Mouse (Mus musculus) megakaryocyte-erythroid progenitor cell, adult 5-6 weeks (primary cell): ENCODE results near the gene Dnajc5. TPM values are rescaled to one million over a fixed set of nuclear protein-coding genes. Genes with fewer than 3 reads are reported as not detected.

Experiments used
- ATAC-seq: replicated peaks from 2 replicates; pipeline ENCODE4 v1.8.0; 2016; ENCODE audit warnings: mild to moderate bottlenecking, inconsistent platforms; ENCODE audit not compliant: severe bottlenecking, poor library complexity, low FRiP score, low TSS enrichment
- total RNA-seq, 2 experiments: library from RNA; stranded (forward) in 1 of 2; stranded (reverse) in 1 of 2; fragments of 200-1000, 215-1000 nt in 1 of 2; fragments of >200 nt in 1 of 2; fragmentation: Nextera tagmentation in 1 of 2; gene quantifications; 2 replicates each; pipeline ENCODE4 v1.2.3; 2014 to 2017

The Dnajc5 gene
- total RNA-seq, 2 experiments from 2014 or later, result 38.1 to 38.6 TPM

GRCm38 (mm10) chr2:181498644-181499043, 21.6 kb upstream of the Dnajc5 start:
- ATAC-seq, result no peak

DNA sequence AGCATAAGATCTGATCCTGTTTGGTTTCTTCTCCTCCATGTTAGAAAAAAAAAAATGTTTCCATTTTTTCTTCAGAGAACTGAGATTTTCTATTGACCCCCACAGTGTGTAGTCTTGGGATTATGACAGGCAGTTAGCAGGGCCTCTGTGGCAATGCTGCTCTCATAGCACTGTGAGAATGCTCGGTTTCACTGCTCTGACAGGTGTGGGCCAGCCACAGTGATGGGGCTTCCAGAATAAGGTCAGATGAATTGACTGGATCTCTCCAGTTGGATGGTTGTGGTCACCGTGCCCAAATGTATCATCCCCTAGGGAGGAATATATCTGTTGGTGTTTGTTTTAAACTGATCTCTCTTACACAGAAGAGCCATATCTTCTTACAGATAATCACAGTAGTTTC, 11.1 kb upstream of the Dnajc5 start:
- ATAC-seq, result no peak

GRCm38 (mm10) chr2:181511231-181511630, 9.1 kb upstream of the Dnajc5 start:
- no peak for ATAC-seq

DNA sequence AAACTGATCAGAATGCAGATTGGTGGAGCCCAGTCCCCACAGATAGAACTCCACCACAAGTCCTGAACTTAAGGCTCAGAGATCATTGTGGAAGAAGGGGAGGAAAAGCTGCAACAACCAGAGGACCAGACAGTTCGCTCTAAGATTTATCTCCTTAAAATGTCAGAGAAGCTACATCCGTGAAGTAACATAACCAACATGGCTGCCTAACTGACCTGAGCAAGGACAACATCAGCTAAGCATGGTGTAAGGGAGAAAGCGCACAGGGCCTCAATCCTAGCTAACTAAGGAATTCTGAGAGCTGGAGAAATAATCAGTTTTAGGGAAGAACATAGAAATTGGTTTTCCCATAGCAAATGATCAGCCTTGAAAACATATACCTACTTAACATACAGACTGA, 1.1 kb upstream of the Dnajc5 start:
- ATAC-seq, result no peak

- no peak for ATAC-seq
These were observed 597 bp downstream of the Dnajc5 start for GRCm38 (mm10) chr2:181520936-181521227.

DNA sequence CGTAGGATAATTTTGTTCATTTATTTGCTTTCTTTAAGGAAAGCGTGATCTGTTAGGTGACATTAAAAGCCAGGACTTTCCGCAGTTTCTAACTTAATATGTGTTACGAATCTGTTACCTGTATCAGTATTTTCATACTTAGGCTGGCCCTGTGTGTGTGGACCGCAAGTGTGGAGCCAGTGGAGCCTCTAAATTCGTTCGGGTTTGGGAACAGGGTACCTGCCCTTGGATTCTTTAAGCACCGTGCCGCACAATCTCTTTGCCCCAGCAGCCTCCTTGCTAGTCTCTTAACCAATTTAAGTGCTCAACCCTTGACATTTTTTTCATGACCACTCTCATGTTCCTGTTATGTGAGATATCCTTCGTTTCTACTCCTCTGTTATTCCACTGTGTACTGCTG, 1.2 kb downstream of the Dnajc5 start:
- no peak for ATAC-seq

GRCm38 (mm10) chr2:181522811-181523210, 2.5 kb downstream of the Dnajc5 start:
- 0 out of 2 replicates have a peak, but pooled peaks have one; percentile 10 for ATAC-seq

DNA sequence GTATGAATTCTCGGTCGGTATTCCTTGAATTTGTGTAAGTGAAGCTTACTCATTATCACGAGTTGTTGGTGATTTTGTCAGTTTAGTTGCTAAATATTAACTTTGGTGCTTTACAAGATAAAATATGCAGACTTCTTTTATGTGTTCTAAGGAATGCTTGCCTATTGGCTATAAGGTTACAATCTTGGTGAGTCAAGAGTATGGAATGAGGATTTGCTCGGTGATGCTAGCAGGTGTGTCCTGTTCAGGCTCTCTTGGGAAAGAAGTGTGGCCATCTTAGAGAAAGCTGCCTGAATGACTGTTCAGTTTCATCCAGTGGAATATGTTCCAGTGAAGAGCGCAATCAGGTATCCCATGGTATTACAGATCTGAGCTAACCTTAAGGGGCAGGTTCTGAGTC, 5.2 kb downstream of the Dnajc5 start:
- ATAC-seq, result no peak

DNA sequence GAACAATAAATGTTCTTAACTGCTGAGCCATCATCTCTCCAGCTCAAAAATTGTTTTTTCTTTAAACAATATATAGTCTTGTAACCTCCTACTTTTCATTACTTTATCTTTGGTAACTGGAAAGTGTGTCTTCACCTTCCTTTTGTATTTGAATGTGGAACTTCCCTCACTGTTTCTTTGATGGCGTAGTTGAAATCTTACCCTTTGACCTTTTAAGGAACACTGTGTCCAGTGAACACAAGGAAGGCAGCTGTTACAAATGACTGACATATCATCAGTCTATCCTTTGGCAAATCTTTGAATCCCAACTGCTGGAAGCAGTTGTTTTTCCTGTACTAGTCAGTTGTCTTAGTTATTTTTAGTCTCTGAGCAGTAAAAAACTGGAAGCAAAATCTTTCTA, 8.8 kb downstream of the Dnajc5 start:
- no peak for ATAC-seq

GRCm38 (mm10) chr2:181532589-181532988, 12.3 kb downstream of the Dnajc5 start:
- ATAC-seq, result no peak

DNA sequence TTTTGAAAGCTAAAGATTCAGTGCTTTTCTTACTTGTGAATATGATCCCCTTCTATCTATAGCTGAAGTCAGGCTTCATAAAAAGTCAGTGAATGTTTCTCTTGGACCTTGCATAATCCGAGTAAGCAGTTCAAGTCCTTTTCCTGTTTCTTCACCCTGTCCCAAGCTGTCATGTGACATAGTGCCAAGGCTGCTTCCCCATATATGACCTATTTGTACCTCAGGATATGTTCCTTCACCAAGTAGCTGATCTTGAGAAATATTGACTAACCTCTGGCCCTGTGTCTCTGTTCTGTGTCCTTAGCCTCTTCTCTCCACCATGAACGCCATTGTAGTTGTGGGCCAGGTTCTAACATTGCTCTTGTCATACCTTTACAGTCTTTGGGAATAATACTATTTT, 16.1 kb downstream of the Dnajc5 start:
- ATAC-seq, result 0 out of 2 replicates have a peak, but pooled peaks have one; percentile 22

DNA sequence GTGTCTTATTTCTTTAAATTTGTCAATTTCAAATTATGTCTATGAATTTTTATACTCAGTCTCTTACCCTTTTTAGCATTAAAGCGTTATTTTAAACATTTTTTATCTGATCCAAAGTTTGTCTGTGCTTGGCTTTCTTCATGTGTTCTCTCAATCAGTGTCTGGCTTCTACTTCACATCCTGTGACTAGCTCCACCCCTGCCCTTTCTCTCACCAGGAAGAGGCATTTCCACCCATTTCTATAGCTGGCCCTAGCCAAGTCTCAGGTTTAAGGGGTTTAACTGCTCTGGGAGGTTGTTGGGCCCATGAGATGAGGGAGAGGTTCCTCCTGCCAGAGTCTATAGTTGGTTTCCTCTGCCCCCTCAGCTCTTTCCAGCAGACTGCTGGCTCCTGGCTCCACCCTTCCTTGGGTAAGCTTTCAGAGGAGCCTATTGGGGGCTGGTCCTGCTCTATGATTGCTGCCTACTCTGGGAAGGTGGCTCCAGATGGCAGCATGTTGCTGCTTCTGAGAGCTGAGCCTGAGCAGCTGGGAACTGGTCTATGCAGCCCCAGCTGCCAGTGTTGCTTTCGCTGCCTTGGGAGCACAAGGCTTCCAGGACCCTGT, 17.3 kb downstream of the Dnajc5 start:
- peak; percentile 93 for ATAC-seq

DNA sequence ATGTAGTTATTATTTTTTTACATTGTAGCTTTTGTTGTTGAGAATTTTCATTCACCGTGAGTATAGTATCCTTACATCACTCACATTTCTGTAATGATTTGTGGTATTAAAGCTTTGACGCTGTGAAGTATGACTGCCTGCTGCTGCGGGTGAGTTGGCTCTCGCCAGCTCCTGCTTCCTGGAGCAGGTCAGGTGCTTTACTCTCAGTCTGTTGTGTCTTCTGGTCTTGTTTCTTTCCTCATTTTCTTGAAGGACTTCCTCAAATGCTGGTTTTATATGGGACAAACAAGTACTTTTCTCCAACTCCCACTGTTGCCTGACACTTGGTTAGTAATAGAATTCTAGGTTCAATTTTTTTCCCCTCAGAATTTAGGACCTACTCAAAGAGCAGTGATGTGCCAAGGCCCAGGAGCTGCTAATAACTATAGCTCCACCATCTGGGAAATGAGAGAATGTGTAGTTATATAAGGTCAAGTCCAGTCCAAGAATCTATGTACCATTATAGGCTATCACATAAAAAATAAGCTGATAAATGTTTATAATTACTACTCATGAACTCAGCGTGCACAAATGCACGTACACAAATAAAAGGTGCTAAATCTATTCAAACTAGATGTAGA, 21.6 kb downstream of the Dnajc5 start:
- ATAC-seq, result no peak

DNA sequence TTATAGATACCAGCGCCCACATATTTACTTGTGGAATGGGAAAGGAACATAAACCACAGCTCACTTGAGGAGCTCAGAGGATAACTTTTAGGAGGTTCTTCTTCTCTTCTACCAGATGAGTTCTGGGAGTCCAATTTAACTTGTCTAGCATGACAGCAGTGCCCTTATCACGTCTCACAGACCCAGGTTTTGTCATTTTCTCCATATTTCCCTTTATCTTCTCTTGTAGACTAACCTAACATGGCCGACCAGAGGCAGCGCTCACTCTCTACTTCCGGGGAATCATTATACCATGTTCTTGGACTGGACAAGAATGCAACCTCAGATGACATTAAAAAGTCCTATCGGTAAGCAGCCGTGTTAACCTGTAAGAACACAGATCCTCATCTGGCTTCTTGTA, 25.9 kb downstream of the Dnajc5 start:
- ATAC-seq, result peak; percentile 84

GRCm38 (mm10) chr2:181548227-181548626, 27.9 kb downstream of the Dnajc5 start:
- ATAC-seq, result no peak

DNA sequence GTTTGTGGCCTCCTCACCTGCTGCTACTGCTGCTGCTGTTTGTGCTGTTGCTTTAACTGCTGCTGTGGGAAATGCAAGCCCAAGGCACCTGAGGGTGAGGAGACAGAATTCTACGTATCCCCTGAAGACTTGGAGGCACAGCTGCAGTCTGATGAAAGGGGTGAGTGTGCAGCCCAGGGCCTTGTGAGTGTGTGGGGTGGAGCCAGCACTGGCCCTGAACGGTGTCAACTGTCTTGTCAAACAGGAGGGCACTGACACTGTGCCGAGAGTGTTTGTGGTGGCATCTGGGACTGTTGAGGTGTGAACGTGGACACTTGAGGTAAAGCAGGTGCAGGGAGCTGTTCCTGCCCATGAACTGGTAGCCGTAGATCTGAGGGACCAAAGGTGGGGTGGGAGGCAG, 28.4 kb downstream of the Dnajc5 start:
- ATAC-seq, result no peak

DNA sequence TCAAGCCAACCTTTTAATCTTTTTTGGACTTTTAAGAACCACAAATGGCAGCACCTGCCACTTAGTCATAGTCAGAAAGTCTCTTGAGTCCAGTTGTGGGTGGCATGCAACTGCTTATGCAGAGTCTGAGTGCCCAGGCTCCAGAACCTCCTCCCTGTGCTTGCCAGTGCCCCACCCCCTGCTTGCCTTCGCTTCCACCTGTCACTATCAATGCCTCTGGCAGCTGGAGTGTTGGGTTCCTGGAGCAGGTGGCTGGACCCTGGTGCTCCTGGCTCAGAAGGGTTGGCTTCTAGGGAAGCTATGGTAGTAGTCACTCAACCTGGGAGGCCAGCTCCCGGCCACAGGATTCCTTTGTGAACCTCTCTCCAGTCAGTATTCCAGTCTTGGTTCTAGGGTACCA, 29.9 kb downstream of the Dnajc5 start:
- no peak for ATAC-seq

DNA sequence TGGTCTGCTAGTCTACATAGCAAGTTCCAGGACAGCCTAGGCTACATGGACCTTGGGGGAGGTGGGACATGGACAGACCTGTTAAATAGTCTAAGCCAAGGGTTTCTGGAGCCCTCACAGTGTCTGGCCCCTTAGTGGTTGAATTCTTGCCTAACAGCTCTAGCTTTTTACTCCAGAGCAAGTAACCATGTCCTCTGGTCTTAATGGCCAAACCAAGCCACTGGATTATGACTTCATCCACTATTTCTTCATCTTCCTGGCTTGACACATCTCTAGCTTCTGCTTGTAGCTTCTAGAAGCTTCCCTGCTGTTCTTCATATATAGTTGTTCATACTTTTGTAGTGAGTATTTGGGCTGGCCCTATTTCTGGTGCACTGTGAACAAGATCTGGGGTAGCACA, 33.5 kb downstream of the Dnajc5 start:
- no peak for ATAC-seq

DNA sequence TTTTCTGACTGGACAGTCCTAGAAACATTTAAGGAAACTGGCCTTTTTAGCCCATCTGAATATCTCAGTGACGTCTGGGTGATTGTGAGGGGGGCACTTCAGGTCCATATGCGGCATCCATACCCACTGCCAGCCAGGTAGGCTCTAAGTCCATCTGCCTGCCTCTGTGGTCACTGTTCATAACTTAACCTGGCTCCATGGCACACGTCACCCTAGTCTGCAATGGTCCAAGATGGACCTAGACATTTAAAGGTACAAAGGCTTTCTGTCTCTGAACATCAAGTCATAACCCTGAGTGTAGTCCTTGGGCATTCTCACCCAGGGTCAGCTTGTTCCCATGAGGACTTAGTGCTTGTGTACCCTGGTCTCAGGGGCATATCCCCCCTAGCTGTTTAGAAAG, 47.1 kb downstream of the Dnajc5 start:
- ATAC-seq, result no peak

DNA sequence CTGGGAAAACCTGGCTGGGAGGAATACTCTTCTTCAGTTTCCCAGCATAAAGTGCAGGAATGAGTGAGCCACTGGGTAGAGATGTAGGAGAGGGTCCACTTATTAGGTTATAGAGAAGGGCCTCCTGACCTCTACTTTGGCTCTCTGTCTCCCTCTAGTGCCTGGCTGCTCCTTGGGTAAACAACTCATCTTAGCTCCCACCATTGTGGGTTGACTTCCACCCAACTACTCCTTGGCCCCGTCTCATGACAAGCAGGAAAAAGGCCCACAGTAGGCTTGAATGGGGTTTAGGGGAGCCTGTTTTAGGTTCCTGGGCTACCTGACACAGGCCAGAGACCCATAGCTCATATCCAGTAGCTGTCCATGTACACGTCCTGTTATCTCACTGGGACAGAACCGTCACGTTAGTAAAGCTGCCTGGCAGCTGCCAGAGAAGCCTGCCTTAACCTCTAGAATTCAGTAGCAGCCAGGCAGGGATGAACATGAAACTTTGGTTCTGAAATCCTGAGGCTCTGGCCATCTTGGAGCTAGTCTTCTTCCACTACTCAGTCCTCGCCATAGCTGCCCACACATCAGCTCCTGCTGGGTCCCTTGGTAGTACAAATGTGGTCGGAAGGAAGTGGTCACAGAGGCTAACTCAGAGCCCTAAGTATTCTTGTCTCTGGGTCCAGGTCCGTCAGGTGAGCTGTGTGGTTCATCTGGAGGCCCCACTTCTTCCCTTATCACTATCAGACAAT, 48.2 kb downstream of the Dnajc5 start:
- peak; percentile 88 for ATAC-seq

DNA sequence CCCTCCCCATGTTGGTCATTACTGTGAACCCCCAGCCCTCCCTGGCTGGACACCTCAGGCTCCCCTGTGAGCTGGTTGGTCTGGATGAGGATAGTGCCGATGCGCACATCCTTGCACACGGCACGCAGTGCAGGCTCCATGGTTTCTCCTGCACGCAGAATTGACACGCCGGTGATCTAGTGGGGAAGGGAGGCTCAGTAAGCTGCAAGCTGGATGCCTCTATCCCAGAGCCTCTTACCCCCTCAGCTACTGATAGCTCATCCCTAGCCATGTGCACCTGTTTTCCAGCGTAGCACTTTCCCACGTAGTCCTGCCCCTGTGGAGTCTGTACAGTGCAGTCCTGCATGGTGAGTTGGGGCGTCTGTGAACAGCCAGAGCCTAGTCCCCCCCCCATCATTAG, 49.6 kb downstream of the Dnajc5 start:
- no peak for ATAC-seq
